In genomic region chr12:31985738-31986137, GRCm38 (mm10) we compare ENCODE assay signal across 35 mouse cellular contexts.
"Had no signal": no experiment of that assay in that cellular context is flagged by ENCODE, and none has a peak within 500 bp of the region (broad histone marks: within the 10 kb centered on the region; RNA-seq: fewer than 3 reads in every experiment).

No protein-coding gene starts in this region.

- H3K4me3 ChIP-seq: heart, embryonic 10.5 days; heart, embryonic 13.5 days; heart, embryonic 15.5 days; hindbrain, embryonic 10.5 days; hindbrain, embryonic 12.5 days; hindbrain, embryonic 13.5 days; hindbrain, embryonic 15.5 days; intestine, embryonic 15.5 days; kidney, embryonic 15.5 days; layer of hippocampus, adult 2 months; left cerebral cortex, adult 2 months had no signal

- H3K9ac ChIP-seq: heart, embryonic 13.5 days; heart, embryonic 15.5 days; hindbrain, embryonic 12.5 days; hindbrain, embryonic 13.5 days; hindbrain, embryonic 14.5 days; hindbrain, embryonic 15.5 days; intestine, embryonic 15.5 days; kidney, embryonic 15.5 days had no signal

- H3K9me3 ChIP-seq: heart, embryonic 10.5 days; heart, embryonic 13.5 days; heart, embryonic 15.5 days; hindbrain, embryonic 10.5 days; hindbrain, embryonic 12.5 days; hindbrain, embryonic 13.5 days; hindbrain, embryonic 15.5 days; intestine, embryonic 15.5 days; kidney, embryonic 15.5 days had no signal

- H3K4me2 ChIP-seq: heart, embryonic 11.5 days; heart, embryonic 13.5 days; heart, embryonic 15.5 days; hindbrain, embryonic 12.5 days; hindbrain, embryonic 13.5 days; hindbrain, embryonic 14.5 days; hindbrain, embryonic 15.5 days; intestine, embryonic 15.5 days; kidney, embryonic 15.5 days had no signal

- DNase-seq: heart, postnatal 10 days; heart, postnatal 14 days; heart, postnatal 36 days; heart, postnatal 4 days; kidney, adult 11 months; kidney, adult 18-20 months; kidney, adult 2 months; kidney, adult 8-10 months; kidney, adult 9 months; kidney, postnatal 10 days; kidney, postnatal 14 days; kidney, postnatal 25 days; kidney, postnatal 36 days; kidney, postnatal 4 days; layer of hippocampus, adult 9-11 months; layer of hippocampus, postnatal 36 days had no signal

- ATAC-seq: hindbrain, embryonic 16.5 days; hindbrain, postnatal 0 days; inflammation-experienced regulatory T-cells, adult 6 months; intestine, embryonic 15.5 days; intestine, embryonic 16.5 days; intestine, postnatal 0 days had no signal

- H3K4me1 ChIP-seq: heart, embryonic 15.5 days had no signal

- H3K27me3 ChIP-seq: heart, embryonic 15.5 days; hindbrain, embryonic 12.5 days; hindbrain, embryonic 13.5 days; hindbrain, embryonic 15.5 days; intestine, embryonic 15.5 days; kidney, embryonic 15.5 days had no signal

- H3K27ac ChIP-seq: heart, embryonic 10.5 days; heart, embryonic 13.5 days; heart, embryonic 15.5 days; hindbrain, embryonic 10.5 days; hindbrain, embryonic 12.5 days; hindbrain, embryonic 13.5 days; hindbrain, embryonic 14.5 days; hindbrain, embryonic 15.5 days; hindbrain, postnatal 0 days; intestine, embryonic 15.5 days; kidney, embryonic 15.5 days; kidney, postnatal 0 days; layer of hippocampus, adult 2 months; left cerebral cortex, adult 2 months had no signal

- H3K36me3 ChIP-seq: heart, embryonic 10.5 days; heart, embryonic 13.5 days; heart, embryonic 15.5 days; hindbrain, embryonic 12.5 days; intestine, embryonic 15.5 days; kidney, embryonic 15.5 days had no signal
